Mouse (Mus musculus) mature B cell (primary cell): Measurements from ENCODE around the gene Casc3.

ENCODE experiments used
- in situ Hi-C: fragments of 300-500 bp; cut with MboI; formaldehyde crosslinking; loops from 2 replicates; pipeline ENCODE4 v1.14.3; 2019

Casc3 gene

GRCm38 (mm10) chr11:98835296-98835695 lies 30.6 kb downstream of the Casc3 start:
- in situ Hi-C loops, result no loop called here

- in situ Hi-C loops, result no loop called here
Observed at GRCm38 (mm10) chr11:98835725-98836124, 31.0 kb downstream of the Casc3 start.

- in situ Hi-C loops, result no loop called here
Observed at GRCm38 (mm10) chr11:98836128-98836527, 31.4 kb downstream of the Casc3 start.

GRCm38 (mm10) chr11:98836651-98837141 lies 32.0 kb downstream of the Casc3 start, which contains the start of gene Rapgefl1:
Gene Rapgefl1, plus strand, starts transcription at chr11:98836785.
- in situ Hi-C loops, result no loop called here

GRCm38 (mm10) chr11:98837231-98837704 lies 32.6 kb downstream of the Casc3 start:
- in situ Hi-C loops, result no loop called here

GRCm38 (mm10) chr11:98837917-98838316 lies 33.2 kb downstream of the Casc3 start:
- in situ Hi-C loops, result no loop called here

- in situ Hi-C loops, result no loop called here
Observed at GRCm38 (mm10) chr11:98838512-98838911, 33.8 kb downstream of the Casc3 start.

GRCm38 (mm10) chr11:98839402-98839801 lies 34.7 kb downstream of the Casc3 start:
- in situ Hi-C loops, result no loop called here

- in situ Hi-C loops, result no loop called here
Observed at GRCm38 (mm10) chr11:98839897-98840296, 35.2 kb downstream of the Casc3 start.

- in situ Hi-C loops, result no loop called here
Observed at GRCm38 (mm10) chr11:98846016-98846415, 41.3 kb downstream of the Casc3 start.

GRCm38 (mm10) chr11:98846865-98847604 lies 42.3 kb downstream of the Casc3 start:
- in situ Hi-C loops, result no loop called here

GRCm38 (mm10) chr11:98849196-98849894 lies 44.6 kb downstream of the Casc3 start:
- in situ Hi-C loops, result no loop called here

- in situ Hi-C loops, result no loop called here
Observed at GRCm38 (mm10) chr11:98850100-98851093, 45.7 kb downstream of the Casc3 start.

GRCm38 (mm10) chr11:98854116-98854515 lies 49.4 kb downstream of the Casc3 start:
- in situ Hi-C loops, result no loop called here

GRCm38 (mm10) chr11:98854659-98855058 lies 50.0 kb downstream of the Casc3 start:
- in situ Hi-C loops, result no loop called here

GRCm38 (mm10) chr11:98858759-98859731 lies 54.3 kb downstream of the Casc3 start:
- in situ Hi-C loops, result no loop called here

GRCm38 (mm10) chr11:98863028-98863750 lies 58.5 kb downstream of the Casc3 start, which contains the start of gene Wipf2:
Gene Wipf2, plus strand, starts transcription at chr11:98863638.
- in situ Hi-C loops, result loop anchor here (5.0 kb wide), 1 partner anchor 49 kb away; no protein-coding TSS in a partner anchor

GRCm38 (mm10) chr11:98863751-98864429 lies 59.2 kb downstream of the Casc3 start:
- in situ Hi-C loops, result loop anchor here (5.0 kb wide), 1 partner anchor 48 kb away; no protein-coding TSS in a partner anchor

- in situ Hi-C loops, result no loop called here
Observed at GRCm38 (mm10) chr11:98867293-98867692, 62.6 kb downstream of the Casc3 start.
